Mouse (Mus musculus) hindbrain, embryonic 14.5 days (tissue): ENCODE data around the gene Ttc29. TPM values are rescaled to one million over a fixed set of nuclear protein-coding genes. Genes with fewer than 3 reads are reported as not detected.
A peak's percentile ranks its signal among the peaks of the same experiment; 100 is the strongest.

Source experiments
- ATAC-seq: fragments of 200-750 bp; cut with Nextera tagmentation; 2 replicates; pipeline ENCODE4 v1.8.0; 2017; ENCODE audit warnings: moderate number of reproducible peaks, mild to moderate bottlenecking, moderate TSS enrichment, moderate library complexity; ENCODE audit not compliant: low FRiP score
- DNase-seq: peaks from one replicate; pipeline ENCODE4 v3.0.0-alpha.2; 2015; ENCODE audit warnings: low spot score
- H3K27ac ChIP-seq: fragments of 300-500 bp; sonication (generic); 2 replicates; pipeline ENCODE4 v1.5.1; 2014; ENCODE audit warnings: mild to moderate bottlenecking, moderate library complexity
- H3K27me3 ChIP-seq: fragments of 300-500 bp; sonication (generic); 2 replicates; pipeline ENCODE4 v1.6.1; 2014; ENCODE audit warnings: mild to moderate bottlenecking, low read length, mixed read lengths; ENCODE audit not compliant: control insufficient read depth, insufficient read depth
- H3K36me3 ChIP-seq: fragments of 300-500 bp; sonication (generic); replicated peaks from 2 replicates; pipeline ENCODE4 v1.6.1; 2014; ENCODE audit not compliant: control insufficient read depth, insufficient read depth
- H3K4me1 ChIP-seq: fragments of 300-500 bp; sonication (generic); replicated peaks from 2 replicates; pipeline ENCODE4 v1.6.1; 2014; ENCODE audit warnings: antibody characterized with exemption, low read length, mixed read lengths; ENCODE audit not compliant: control insufficient read depth, insufficient read depth
- H3K4me2 ChIP-seq: fragments of 300-500 bp; sonication (generic); replicated peaks from 2 replicates; pipeline ENCODE4 v1.6.1; 2014; ENCODE audit warnings: mild to moderate bottlenecking, moderate library complexity
- H3K4me3 ChIP-seq: fragments of 300-500 bp; sonication (generic); replicated peaks from 2 replicates; pipeline ENCODE4 v1.5.1; 2014; ENCODE audit warnings: mild to moderate bottlenecking, low read length
- H3K9ac ChIP-seq: fragments of 300-500 bp; sonication (generic); 2 replicates; pipeline ENCODE4 v1.6.1; 2014
- H3K9me3 ChIP-seq: fragments of 300-500 bp; sonication (generic); 2 replicates; pipeline ENCODE4 v1.6.1; 2016; ENCODE audit warnings: low read length; ENCODE audit not compliant: control insufficient read depth
- WGBS: fragments of 180-500 bp; shearing (Covaris S2); extraction: QIAGEN DNeasy Blood & Tissue Kit; methylation state at CpG from one replicate; pipeline ENCODE4 v1.1.7; 2014; 5-methylcytosine and 5-hydroxymethylcytosine counted together
- polyA plus RNA-seq: library from polyadenylated mRNA; unstranded; fragments of >200 nt; fragmentation: Nextera tagmentation; extraction: Ambion mirVana; gene quantifications from 2 replicates; pipeline ENCODE4 v1.2.1, GENCODE M21; 2014

Ttc29 gene
- polyA plus RNA-seq, 1 experiment from 2014 or later: 1.1 TPM

- no peak overlapping the region for H3K9ac ChIP-seq
- whole genome bisulfite sequencing: 21% methylated on average over 7 of the region's 7 CpGs
- no peak overlapping the region for H3K27ac ChIP-seq
- ATAC-seq (no peak), DNase-seq (no peak)
- 0 out of 2 replicates have a peak, but pooled peaks cover 4% of the 10 kb centered on the region for H3K4me1 ChIP-seq
- H3K27me3 ChIP-seq: no peaks in the 10 kb centered on the region
- no peak overlapping the region for H3K4me3 ChIP-seq
- H3K9me3 ChIP-seq: no peaks in the 10 kb centered on the region
- no peaks in the 10 kb centered on the region for H3K36me3 ChIP-seq
- H3K4me2 ChIP-seq: no peak overlapping the region
Measured at GRCm38 (mm10) chr8:78303579-78303978, 90.5 kb downstream of the Ttc29 start.

GRCm38 (mm10) chr8:78306604-78307003, 93.5 kb downstream of the Ttc29 start:
- no peak overlapping the region for H3K9ac ChIP-seq
- H3K9me3 ChIP-seq: no peaks in the 10 kb centered on the region
- no peak for ATAC-seq
- no peak for DNase-seq
- WGBS: 65% methylated on average over 10 of the region's 10 CpGs
- H3K27me3 ChIP-seq: no peaks in the 10 kb centered on the region
- H3K4me3 ChIP-seq: no peak overlapping the region
- no peaks in the 10 kb centered on the region for H3K36me3 ChIP-seq
- H3K4me2 ChIP-seq: no peak overlapping the region
- H3K4me1 ChIP-seq: 0 out of 2 replicates have a peak, but pooled peaks cover 4% of the 10 kb centered on the region
- H3K27ac ChIP-seq: no peak overlapping the region

DNA sequence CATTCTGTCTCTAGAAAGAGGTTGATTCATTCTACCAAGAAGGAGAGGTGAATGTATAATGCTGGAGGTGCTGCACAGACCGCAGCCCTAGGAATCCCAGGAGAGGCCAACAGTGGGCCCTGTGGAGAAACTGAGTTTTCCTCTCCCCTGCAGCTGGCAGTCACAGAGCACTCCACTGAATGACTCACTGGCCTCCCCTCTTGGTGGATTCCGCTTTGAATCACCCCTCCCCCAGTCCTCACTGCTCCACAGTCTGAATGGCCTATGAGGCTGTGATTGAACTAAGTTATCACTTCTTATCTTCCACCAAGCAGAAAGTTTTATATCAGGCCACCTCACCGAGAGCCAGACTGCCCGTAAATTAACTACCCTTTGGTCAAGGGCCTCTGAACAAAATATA, 94.0 kb downstream of the Ttc29 start:
- no peak overlapping the region for H3K9ac ChIP-seq
- no peaks in the 10 kb centered on the region for H3K27me3 ChIP-seq
- 53% methylated on average over 4 of the region's 4 CpGs for WGBS
- H3K4me3 ChIP-seq: no peak overlapping the region
- no peak overlapping the region for H3K4me2 ChIP-seq
- 0 out of 2 replicates have a peak, but pooled peaks cover 4% of the 10 kb centered on the region for H3K4me1 ChIP-seq
- ATAC-seq (no peak), DNase-seq (no peak)
- H3K27ac ChIP-seq: no peak overlapping the region
- H3K36me3 ChIP-seq: no peaks in the 10 kb centered on the region
- no peaks in the 10 kb centered on the region for H3K9me3 ChIP-seq

GRCm38 (mm10) chr8:78309539-78309938, 96.4 kb downstream of the Ttc29 start:
- Histone ChIP-seq H3K4me1 (0 out of 2 replicates have a peak, but pooled peaks cover 1% of the 10 kb centered on the region), H3K27ac (no peak overlapping the region), H3K9me3 (no peaks in the 10 kb centered on the region), H3K4me2 (no peak overlapping the region), H3K27me3 (no peaks in the 10 kb centered on the region), H3K36me3 (no peaks in the 10 kb centered on the region), H3K9ac (no peak overlapping the region), H3K4me3 (no peak overlapping the region)
- DNase-seq: peak; percentile 42
- WGBS: 34% methylated on average over 6 of the region's 6 CpGs
- peak; percentile 57; the same call in 1 of the 2 replicates for ATAC-seq

DNA sequence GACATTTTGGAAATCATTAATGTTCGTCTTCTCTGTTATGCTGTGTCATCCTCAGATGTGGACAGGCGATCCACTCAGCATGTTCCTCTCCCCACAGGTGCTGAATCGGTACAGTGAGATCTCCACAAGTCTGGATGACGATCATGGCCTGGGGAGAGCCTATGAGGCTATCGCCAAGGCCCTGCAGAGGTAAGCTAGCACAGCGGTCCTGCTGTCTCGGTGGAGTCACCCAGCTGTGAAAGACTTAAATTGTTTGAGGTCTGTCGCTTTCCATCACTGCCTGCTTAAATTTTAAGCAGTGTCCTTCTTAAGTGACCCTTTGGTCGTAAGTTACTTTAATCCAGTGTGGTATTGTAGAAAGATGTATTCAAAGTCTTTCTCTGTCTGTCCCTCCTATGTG, 102.5 kb downstream of the Ttc29 start:
- DNase-seq: no peak
- WGBS: 52% methylated on average over 9 of the region's 9 CpGs
- no peaks in the 10 kb centered on the region for H3K27me3 ChIP-seq
- no peak overlapping the region for H3K4me3 ChIP-seq
- no peaks in the 10 kb centered on the region for H3K36me3 ChIP-seq
- H3K4me2 ChIP-seq: no peak overlapping the region
- no peak overlapping the region for H3K9ac ChIP-seq
- no peak overlapping the region for H3K27ac ChIP-seq
- ATAC-seq: no peak
- no peaks in the 10 kb centered on the region for H3K4me1 ChIP-seq
- no peaks in the 10 kb centered on the region for H3K9me3 ChIP-seq

DNA sequence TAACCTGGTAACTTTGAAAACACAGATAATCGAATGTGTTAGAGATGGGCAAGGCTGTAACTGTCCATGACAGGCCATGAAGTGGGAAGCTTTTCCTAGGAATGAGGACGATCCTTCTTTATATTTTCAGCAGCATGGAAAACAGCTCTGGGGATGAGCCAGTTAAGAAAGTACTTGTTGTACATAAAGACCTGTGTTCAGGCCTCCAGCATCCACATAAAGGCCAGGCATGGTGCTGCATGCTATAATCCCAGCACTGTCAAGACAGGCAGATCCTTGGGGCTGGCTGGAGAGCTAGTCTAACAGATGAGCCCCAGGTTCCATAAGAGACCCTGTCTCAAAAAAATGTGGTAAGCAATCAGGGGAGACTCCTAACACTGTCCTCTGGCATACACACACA, 104.6 kb downstream of the Ttc29 start:
- 92% methylated on average over 2 of the region's 2 CpGs for WGBS
- Histone ChIP-seq H3K4me2 (no peak overlapping the region), H3K9ac (no peak overlapping the region), H3K9me3 (no peaks in the 10 kb centered on the region), H3K4me1 (no peaks in the 10 kb centered on the region), H3K27ac (no peak overlapping the region), H3K27me3 (no peaks in the 10 kb centered on the region), H3K36me3 (no peaks in the 10 kb centered on the region), H3K4me3 (no peak overlapping the region)
- DNase-seq (no peak), ATAC-seq (no peak)

DNA sequence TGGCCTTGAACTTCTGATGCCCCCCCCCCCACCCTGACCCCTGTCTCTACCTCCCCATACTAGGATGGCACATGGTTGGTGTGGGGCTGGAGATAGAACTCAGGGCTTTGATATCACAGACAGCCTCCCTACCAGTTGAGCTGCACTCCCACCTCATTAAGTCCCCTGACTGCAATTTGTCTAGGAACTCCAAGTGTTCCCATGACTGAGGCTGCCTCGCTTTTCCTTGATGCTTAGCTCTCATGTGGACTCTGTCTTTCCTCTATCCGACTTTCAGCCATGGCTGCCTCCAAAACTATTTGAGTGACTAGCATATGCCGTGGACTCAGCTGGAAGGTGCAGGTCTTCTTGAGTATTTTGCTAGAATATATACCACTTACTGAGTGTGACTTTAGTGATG, 110.3 kb downstream of the Ttc29 start:
- WGBS: 88% methylated on average over 3 of the region's 3 CpGs
- no peak overlapping the region for H3K27ac ChIP-seq
- DNase-seq (no peak), ATAC-seq (no peak)
- H3K4me1 ChIP-seq: no peaks in the 10 kb centered on the region
- H3K9me3 ChIP-seq: no peaks in the 10 kb centered on the region
- no peak overlapping the region for H3K4me2 ChIP-seq
- H3K9ac ChIP-seq: no peak overlapping the region
- H3K36me3 ChIP-seq: no peaks in the 10 kb centered on the region
- H3K27me3 ChIP-seq: no peaks in the 10 kb centered on the region
- no peak overlapping the region for H3K4me3 ChIP-seq

DNA sequence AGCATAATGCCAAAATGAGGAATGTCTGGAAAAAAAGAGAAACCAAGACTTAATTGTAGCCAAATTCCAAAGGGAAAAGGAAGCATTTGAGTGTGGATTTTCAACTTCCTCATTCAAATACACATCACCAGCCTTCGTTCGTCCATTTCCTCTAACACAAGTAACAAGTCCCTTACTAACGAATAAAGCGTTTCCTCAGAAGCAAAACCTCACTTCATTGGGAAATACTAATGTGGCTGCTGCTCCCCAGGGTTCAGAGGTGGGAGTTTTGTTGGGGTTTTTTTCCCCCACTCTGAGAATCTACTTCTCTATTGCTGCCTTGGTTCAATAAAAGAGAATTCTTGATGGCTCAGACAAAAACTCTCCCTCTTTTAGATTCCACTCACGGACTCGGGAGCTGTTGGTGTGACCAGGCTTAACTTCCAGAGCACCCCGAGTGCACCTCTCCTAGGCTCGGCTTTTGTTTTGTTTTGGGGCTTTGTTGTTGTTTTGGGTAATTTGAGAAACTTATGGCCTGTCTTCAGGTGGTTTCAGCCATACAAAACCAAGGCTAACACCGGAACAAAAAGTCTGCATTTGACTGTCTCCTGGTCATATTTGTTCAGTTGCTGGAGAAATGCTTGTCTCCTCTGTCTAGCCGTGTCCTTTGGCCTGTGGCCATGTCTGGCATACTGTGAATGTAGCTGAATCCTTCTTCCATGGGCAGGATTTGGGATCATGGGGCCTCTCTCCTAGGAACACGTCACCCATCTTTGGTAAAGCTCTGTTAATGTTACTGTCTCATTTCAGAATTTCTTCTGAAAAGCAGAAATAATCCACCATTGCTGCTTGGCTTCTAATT, 127.8 kb downstream of the Ttc29 start:
- Histone ChIP-seq H3K9me3 (no peaks in the 10 kb centered on the region), H3K4me2 (no peak overlapping the region), H3K4me1 (0 out of 2 replicates have a peak, but pooled peaks cover 6% of the 10 kb centered on the region), H3K27ac (peak overlapping the region; percentile 70), H3K9ac (no peak overlapping the region), H3K4me3 (no peak overlapping the region), H3K36me3 (no peaks in the 10 kb centered on the region), H3K27me3 (no peaks in the 10 kb centered on the region)
- DNase-seq (peak; percentile 63), ATAC-seq (peak; percentile 73; the same call in 1 of the 2 replicates)
- WGBS: 49% methylated on average over 11 of the region's 11 CpGs

DNA sequence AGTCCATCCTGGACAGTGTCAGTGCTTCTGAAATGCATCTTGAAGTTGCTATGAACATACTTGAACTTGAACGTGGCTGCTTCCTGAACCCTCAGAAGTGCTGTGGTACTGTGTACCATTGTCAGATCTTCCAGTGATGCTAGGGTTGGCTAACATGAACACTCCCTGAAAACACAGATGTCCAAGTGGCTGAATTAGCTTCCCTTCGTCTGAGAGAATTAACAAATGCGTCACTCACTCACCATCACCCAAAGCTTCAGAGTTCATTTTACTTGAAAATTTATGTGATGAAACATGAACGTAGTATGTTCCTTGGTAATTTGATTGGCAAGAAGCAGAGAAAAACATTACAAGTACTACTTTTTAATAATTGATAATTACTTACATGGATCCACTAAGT, 129.1 kb downstream of the Ttc29 start:
- no peak overlapping the region for H3K9ac ChIP-seq
- no peaks in the 10 kb centered on the region for H3K27me3 ChIP-seq
- no peaks in the 10 kb centered on the region for H3K9me3 ChIP-seq
- H3K36me3 ChIP-seq: no peaks in the 10 kb centered on the region
- no peak overlapping the region for H3K4me3 ChIP-seq
- 74% methylated on average over 4 of the region's 4 CpGs for WGBS
- H3K4me1 ChIP-seq: peaks cover 13% of the 10 kb centered on the region
- H3K4me2 ChIP-seq: no peak overlapping the region
- ATAC-seq: no peak
- DNase-seq: no peak
- no peak overlapping the region for H3K27ac ChIP-seq
